Mouse (Mus musculus) ovary, postnatal 10 days (tissue): ENCODE results near the gene Ltc4s.

ENCODE experiments used
- DNase-seq: peaks from one replicate; pipeline ENCODE4 v3.0.0; 2022; ENCODE audit warnings: low spot score

Ltc4s gene

DNA sequence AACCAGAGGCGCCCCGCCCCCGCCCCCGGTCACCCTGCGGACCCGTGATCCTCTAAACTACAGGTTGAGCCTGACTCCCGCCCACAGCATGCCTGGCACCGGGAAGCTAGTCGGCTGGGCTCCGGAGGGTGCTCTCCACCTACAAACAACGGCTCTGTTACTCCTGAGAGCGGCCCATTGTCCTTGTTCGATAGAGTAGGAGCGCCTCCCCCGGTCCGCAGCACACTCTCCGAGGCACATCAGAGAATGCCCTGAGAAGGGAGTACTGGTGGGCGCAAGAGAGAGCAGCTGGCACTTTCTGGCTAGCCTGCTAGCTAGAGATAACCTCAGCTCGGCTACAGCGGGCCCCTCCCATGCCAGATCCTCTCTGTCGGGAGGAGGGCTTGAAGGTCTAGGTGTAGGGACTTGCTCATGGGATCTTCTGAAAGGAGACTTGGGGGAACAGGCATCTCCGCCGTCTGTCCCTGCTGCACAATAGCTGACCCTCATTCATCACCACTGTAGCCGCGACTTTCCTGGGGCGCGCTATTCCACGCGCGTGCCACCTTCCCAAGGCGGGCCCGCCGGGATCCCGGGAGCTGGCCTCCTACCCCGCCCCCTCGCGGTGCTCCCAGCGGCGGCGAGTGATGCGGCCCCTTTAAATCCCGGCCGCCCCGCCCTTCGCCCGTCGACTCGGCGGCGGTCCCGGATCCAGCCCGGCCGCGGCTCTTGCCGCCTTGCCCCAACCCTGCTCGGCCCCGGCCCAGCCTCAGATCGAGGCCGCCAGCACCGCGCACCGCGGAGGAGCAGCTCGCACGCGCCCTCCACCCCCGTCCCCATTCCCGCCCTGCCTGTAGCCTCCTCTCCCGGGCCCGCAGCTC is 13.5 kb downstream of the Ltc4s start:
- peak; percentile 82 for DNase-seq

DNA sequence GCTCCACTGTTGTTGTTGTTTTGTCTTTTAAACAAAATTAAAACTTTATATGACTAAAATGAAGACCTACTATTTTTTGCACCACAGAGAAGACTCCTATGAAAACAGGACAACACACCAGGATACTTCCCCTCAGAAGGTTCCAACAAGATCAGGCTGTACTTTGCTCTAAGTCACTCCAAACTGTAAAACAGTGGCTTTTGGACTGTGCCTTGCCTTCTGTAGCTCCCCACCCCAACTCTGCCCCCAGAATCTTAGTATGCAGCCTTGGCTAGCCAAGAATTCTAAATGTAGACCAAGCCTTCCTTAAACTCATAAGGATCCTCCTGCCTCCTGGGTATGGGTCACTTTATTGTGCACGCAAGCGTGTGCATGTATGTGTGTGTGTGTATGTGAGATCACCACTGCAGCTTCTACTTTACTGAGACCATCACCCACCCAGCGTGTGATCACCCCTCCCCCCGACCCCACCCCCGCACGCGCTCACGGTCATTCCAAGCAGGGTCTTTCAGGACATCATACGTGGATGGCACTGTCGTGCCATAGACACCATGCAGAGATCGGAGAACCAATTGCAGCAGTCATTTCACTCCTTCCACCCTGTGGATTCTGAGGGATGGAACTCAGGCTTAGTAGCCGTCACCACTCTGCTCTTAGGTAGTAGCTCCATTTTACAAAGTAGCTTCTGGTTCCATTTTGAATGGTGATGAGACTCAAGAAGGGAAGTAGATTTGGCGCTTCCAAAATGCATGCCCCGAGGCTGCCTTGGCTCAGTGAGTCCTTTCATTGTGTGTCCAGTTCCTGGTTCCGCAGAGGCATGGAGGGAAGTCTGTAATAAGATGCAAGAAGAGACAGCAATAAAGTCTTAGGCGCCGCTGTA is 14.4 kb downstream of the Ltc4s start:
- no peak for DNase-seq

DNA sequence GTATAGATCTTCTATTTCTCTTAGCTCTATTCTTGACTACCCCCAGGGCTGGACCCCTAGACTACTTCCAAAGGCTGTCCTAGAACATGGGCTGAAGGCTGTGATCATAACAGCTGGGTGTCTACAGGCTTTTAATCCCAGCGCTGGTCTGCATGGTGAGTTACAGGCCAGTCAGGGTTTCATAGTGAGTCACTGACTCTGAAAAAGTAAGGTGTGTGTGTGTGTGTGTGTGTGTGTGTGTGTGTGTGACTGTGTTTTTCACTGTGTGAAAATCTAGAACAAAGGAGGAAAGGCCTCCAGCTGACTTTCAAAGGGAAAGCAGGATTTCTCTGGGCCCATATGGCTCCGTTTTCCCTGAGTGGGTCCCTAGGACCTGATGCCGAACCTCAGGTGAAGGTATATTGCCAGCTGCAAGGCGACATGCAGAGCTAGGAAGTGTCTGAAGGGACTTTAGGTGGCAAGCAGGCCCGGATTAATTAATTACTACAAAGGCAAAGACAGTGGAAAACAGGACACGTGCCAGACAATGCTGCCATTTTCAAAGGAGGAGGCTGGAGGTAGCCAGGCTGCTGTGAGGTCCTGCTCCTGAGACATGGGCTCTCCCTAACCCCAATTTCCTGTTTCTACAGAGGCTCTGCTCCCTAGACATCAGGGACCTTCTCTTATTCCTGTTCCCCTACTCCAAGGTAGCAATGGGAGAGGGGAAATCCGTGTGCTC is 15.7 kb downstream of the Ltc4s start:
- no peak for DNase-seq

DNA sequence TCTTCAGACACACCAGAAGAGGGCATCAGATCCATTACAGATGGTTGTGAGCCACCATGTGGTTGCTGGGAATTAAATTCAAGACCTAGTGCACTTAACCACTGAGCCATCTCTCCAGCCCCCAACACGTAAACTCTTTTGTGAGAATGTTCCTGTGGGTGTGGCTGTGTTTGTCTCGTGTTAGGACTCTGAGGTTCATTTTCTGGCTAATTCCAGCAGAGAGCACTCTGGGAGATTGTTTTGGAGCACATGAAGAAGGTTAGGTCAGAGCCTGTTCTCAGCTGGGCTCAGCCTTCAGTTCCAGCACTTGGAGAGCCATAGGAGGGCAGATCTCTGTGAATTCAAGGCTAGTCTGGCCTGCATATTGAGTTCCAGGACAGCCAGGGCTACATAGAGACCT is 18.6 kb downstream of the Ltc4s start:
- DNase-seq = no peak

DNA sequence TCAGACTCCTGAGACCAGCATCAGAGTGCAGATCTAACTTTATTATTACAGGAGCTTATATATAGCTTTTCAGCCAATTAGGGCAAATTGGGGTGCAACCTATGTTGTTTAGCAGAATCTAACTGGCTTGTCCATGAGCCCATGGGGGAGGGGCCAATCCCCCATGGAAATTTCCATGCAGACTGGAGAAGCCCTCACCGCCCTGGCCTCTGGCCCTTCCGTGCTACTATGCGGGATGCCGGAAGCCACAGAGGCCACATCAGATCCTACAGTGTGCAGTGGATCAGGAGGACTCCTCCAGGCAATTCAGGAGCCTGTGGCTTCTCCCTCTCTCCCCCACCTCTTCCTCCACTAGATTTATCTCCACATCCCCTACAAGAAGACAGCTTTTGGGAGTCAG is 20.6 kb downstream of the Ltc4s start:
- DNase-seq = no peak

DNA sequence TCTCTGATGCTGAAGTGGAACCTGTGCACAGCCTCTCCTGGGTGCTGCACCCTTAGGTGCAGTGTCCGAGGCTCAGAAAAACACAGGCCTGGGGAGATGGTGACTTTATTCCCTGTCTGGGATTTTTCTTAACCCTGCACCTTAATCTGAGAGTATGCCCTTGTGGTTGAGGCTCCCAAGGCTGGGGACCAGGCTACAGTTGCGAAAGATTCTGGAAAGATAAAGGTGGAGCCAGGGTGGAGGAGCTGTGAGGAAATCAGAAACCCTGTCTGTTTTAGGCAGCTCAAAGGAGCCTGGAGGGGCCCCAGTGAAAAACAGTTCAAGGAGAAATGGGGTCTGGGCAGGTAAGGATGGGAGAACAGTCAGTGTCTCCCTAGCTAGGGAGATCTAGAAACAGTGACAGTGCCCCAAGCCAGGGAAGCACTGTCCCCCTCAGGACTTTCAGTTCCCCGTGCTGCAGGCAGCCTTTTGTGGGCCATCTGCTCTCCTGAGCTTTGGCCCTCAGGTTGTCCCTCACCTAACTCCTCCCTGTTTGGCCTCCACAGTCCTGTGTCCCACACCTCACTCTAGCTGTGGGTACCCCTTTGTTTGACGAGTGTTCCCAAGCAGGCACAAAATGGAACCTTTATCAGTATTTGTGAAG is 21.6 kb downstream of the Ltc4s start:
- no peak for DNase-seq

DNA sequence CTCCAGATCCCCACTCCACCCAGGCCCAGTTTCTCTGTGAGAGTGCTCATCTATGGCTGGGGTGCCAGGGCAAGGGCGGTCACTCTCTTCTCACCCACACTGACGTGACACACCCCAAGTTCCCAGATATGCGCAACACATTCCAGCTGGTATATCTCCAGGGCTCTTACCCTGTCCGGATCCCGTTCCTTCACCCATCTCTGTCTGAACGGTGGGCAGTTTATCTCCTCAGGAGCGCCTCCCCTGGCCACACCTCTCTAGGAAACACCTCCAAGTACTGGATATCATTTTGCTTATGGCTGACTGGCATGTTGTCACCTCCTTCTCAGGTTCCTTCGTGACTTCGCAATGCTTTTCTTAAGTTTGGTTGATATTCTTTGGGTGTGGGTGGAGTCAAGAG is 22.8 kb downstream of the Ltc4s start:
- DNase-seq = no peak

DNA sequence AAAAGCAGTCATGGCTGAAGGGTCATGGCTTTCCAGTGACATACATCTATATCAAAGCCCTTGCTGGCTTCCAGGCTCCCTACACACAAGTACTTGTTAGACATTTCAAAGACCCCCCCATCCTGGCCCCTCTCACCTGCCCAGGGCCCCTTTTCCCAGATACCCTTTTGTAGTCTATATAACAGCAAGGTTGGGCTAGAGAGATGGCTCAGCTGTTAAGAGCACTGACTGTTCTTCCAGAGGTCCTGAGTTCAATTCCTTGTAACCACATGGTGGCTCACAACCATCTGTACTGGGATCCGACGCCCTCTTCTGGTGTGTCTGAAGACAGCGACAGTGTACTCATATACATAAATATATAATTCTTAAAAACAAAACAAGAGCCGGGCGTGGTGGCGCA is 23.8 kb downstream of the Ltc4s start:
- DNase-seq = no peak

DNA sequence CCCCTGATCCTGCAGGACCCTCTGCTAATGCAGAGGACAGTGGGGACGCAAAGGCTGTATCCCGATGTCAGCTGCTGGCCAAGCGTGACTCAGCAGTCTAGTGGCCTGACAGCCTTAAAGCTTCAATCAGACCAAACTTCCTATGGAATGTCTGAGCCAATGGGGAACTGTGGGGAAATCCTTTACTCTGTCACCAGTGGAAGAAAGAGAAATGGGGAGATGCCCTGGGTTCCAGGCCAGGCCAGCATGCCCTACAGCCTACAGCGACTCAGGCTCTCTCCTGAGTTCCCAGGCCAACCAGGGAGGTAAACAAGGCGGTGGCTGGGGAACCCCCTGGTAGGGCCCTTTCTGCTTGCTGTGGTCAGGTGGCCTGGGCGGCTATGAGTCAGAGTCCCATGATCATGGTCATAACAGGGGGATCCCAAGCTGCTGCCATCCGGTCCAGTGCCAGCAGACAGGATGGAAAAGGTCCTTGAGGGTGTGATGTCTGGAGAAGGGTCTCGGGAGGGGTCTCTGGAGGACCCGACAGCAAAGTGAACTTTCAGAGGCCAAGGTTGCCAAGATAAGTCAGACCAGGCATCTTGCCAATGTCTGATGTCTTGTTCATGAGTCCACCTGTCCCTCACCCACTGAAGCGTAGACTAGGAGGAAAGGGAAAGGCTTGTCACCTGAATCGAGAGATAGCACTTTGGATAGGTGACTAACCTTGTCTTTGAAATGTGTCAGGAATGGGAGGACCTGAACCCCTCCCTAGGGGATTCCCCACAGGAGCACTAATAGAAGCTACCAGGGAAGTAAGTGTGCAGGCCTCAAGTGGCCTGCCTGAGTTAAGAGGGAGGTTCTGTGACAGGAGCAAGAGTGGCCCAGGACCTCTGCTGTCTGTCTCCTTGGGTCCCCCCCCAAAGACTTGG is 25.3 kb downstream of the Ltc4s start:
- peak; percentile 37 for DNase-seq

DNA sequence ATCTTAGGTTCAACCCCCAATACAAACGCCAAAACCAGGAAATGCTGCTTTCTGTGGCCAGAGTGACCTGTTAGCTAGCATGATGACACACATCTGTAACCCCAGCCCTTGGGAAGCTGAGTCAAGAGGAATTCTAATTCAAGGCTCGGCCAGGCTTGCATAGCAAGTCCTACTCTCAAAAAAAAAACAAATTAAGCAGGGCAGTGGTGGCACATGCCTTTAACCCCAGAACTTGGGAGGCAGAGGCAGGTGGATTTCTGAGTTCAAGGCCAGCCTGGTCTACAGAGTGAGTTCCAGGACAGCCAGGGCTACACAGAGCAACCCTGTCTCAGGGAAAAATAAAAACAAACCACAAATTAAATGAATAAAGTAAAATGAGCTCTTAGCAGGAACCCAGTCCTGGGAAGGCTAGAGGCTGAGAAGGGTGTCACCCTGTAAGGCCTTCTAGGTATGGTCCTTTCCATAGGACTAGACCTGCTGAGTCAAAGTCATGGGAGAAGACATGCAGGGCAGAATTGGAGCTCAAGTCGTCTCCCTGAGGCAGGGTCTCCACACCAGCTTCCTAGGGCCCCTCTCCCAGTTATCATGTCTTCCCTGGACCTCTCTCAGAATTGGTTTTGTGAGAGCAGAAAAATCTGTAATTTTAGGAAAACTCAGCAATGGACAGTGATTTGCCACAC is 26.2 kb downstream of the Ltc4s start:
- no peak for DNase-seq

DNA sequence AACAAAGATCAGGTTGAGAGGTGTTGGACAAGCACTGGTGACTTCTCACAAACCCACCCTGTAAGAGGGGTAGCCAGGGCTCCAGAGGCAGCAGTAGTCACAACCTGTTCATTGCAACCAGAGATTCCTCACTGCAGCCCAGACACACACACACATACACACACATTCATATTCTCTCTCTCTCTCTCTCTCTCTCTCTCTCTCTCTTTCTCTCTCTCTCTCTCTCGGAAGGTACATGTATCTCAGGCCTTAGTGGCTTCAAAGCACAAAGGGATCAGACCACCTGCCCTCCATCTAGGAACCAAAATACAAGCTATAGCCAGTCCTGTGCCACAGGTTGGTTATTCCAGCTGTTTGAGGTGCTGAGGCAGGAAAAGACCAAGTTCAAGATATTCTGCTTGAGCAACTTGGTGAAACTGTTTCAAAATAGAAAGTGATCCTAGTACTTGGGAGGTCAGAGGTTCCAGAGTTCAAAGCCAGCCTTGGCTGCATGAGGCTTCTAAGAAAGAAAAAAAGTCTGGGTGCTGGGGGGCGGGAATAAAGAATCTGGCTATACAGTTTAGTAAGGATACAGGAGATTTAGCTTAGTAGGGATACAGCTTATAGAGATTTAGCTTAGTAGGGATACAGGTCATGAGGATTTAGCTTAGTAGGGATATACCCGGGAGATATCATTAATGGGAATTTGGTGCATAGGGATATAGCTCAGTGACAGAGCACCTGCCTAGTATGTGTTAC is 26.9 kb downstream of the Ltc4s start:
- no peak for DNase-seq

DNA sequence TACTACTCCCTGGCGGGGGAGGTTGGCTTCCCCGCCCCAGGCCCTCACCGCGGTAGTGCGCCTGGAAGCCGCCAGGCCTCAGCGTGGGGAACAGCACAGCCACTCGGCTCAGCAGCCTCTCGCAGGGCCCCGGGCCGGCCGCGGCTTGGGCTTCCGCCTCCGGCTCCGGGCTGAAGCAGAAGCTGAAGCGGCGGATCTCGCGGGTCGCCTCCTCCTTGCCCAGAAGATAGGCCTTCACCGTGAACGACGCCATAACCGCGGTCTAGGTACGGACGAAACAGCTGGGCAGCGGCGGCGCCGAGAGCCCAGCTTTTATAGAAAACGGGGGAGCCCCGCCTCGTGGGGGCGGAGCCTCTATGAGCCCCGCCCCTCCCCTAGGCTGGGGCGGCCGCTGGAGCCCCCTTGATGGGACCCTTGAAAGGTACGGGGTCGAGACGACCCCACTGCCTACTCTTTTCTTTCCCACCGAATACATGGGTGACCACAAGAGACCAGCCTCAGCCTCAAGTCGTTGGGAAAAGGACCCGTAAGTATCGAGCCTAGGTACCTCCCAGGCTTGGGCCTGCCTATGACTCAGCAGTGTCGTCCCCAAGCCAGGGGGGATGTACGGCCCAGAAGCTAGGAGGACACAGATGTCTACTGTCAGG is 27.8 kb downstream of the Ltc4s start, which contains the start of the genes Sqstm1 and Mgat4b:
Gene Sqstm1, minus strand, starts transcription at position 323 of the 647 bp plus-strand sequence.
Gene Mgat4b, plus strand, starts transcription at position 386 of the 647 bp plus-strand sequence.
- DNase-seq = peak; percentile 91

DNA sequence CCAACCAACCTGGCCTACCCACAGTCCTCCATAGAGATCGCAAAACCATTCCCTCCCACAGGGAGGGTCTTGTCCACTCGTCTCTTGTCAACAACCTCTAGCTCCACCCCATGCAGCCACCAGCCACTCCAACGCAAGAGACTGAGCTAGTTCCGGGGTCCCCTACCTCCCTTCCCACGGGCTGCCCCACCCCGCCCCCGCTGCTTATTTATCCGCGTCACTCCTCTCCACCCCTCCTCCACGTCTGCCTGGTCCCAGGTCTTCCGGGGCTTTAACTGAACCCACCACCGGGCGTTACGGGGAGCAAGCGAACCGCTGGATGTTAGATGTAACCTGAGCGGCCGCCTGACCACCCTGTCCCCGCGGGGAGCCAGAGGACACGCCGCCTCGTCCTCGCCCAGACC is 28.3 kb downstream of the Ltc4s start:
- peak; percentile 63 for DNase-seq

DNA sequence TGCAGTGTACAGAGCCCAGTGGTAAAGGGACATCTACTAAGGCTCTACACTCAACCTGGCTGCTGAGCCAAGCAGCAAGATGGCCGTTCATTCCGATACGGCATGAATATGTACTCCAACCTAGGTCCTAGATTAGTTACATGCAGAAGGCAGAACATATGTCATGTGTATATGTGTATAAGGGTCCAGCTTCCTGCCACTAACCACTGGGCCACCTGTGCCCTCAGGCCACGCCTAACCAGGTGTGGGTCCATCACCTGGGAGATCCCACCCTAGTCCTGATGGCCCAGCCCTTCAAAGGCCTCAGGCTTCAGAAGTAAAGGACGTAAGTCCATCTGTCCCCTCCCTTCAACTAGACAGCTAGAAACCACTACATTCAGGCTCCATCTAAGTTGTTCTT is 30.4 kb downstream of the Ltc4s start:
- no peak for DNase-seq

DNA sequence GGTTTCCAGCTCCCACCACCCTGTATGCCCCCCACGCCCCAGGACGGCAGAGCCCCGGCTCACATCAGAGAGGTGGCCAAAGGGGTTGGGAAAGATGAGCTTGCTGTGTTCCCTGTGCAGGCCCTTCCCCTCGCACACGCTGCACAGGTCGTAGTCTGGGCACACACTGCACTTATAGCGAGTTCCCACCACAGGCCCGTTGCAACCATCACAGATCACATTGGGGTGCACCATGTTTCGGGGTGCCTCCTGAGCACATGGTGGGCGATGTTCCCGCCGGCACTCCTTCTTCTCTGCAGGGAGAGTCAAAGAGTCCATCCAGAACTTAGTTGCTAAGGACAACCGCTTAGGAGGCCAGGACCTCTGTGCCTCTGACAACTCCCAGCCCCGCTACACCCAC is 31.1 kb downstream of the Ltc4s start:
- DNase-seq = no peak

DNA sequence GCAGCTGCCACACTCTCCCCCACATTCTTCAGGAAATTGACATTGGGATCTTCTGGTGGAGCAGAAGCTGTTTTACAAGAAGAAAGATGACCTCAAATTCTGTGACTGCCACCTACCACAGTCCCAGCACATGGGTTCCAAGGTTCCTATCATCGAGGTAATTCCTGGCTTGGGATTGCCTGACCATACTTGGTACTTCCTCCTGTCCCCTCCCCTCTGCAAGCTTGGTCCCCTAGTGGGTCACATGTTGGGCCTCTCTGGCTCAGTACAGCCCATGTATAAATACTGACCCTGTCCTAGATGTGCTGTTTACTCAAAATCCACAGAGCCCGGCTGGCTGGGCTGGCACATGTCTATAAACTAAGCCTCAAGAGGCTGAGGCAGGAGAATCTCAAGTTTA is 32.4 kb downstream of the Ltc4s start:
- DNase-seq = no peak

DNA sequence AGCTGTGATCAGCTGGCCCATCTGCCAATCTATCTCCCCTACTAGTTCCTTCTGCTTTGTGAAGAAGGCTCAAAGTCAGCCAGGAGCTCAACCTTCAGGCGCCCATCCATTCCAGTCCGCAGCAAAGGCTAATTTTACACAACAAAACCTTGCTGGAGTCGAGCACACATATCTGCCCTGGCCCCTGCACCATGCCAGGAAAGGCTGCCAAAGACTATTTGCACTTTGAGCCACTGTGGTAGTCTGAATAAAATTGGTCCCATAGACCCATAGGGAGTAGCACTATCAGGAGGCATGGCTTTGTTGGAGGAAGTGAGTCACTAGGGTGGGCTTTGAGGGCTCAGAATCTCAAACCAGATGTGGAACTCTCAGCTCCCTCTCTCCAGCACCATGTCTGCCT is 33.0 kb downstream of the Ltc4s start:
- no peak for DNase-seq

DNA sequence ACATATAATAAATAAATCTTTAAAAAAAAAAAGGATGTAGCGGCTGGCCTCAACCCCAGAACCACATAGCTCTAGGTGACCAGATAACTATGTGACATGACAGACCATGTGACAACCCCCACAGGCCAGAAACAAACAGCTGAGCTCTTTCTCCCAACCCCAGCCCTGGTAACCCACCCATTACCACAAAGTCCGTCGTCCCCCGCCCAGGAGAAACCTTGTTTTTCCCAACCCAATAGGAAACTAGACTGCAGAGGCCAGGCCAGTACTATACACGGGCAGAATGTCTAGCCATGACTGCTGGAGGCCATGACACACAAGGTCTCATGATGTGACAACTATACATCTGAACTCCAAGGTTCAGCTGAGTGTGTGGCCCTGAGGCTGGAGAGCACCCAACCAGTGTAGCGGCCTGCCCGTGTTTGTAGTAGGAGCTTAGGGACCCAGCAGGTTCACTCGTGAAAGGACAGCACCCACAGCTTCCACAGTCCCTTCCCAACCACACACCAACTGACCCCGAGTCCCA is 35.1 kb downstream of the Ltc4s start:
- DNase-seq = no peak

DNA sequence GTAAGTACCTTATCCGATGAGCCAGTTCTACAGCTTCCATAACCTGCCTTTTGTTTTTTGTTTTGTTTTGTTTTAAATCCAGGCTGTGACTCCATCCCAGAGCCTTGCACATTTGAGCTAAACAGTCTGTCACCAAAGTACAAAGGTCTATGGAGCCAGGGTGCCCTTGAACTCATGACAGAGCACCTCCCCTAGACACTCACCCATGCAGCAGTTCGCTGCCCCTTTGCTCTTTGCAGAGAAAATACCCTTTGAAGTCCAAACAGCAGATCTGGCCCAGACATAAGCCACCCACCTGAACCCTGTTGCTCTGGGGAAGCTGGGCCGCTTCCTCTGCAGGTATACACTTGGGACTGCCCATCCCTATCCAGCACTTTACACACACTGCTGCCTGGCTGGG is 36.8 kb downstream of the Ltc4s start:
- DNase-seq = no peak
